Mouse (Mus musculus): ENCODE measurements around the gene Olfr406.

The Olfr406 gene

GRCm38 (mm10) chr11:74259508-74259907, at the start of gene Olfr406:
Olfr406 (plus strand) TSS chr11:74259808.
- DNase-seq = no peak

DNA sequence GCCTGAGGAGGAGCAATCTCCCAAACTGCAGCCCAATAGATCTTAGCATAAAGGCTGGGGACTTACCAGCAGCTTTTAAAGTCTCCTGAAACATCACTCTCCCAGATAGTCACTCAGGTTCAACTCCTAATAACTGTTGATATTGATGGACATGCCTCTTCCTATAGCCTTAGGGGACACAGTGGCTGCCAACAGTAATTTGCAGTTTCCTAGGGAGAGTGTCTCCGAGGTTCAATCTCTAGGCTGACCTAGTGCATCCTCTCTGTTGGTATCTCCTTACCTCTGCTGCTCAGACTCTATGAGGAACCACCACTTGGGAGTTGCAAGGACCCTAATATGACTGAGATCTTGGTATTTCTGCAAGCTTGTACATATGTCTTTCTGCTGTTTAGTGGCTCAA, 48.3 kb upstream of the Olfr406 start, which contains the start of gene Olfr43:
Gene Olfr43 (minus strand): TSS at position 101 of the 400 bp plus-strand sequence.
- no peak for DNase-seq

DNA sequence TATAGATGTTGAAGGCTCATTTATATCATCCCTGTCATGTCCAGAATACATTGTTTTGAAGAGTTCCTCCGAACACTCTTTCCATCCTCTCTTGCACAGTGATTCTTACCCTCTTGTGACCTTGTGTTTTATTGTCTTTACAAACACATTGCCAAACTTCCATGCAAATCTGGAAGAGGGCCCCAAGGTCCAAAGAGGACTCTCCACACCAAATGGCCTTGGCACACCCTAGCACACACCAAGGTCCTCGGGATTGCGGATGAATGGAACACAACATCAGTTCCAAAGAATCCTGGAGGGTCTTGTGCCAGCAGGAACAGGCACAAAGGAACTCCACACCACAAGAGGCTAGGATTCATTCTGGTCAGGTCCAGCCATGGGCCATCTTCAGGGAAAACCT, 18.4 kb upstream of the Olfr406 start:
- DNase-seq = no peak

DNA sequence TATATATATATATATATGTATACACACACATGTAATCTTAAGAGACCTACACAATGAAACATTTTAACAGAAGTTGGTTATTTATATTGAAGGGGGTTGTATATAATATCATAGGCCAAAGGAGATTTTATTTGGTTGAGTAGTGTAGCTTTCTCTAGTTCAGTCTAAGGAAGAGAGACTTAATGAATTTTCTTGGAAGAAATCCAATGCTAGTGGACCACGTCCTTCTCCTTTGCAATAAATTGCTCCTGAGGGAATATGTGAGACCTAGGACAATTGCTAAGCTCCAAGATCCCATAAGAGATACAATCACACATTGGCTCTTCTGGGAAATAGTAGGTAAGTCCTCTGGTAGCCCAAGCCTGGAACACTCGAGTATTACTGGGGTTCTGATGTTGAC, 23.8 kb downstream of the Olfr406 start, which contains the start of gene Olfr59:
Gene Olfr59 (plus strand): TSS at position 301 of the 400 bp plus-strand sequence.
- no peak for DNase-seq

DNA sequence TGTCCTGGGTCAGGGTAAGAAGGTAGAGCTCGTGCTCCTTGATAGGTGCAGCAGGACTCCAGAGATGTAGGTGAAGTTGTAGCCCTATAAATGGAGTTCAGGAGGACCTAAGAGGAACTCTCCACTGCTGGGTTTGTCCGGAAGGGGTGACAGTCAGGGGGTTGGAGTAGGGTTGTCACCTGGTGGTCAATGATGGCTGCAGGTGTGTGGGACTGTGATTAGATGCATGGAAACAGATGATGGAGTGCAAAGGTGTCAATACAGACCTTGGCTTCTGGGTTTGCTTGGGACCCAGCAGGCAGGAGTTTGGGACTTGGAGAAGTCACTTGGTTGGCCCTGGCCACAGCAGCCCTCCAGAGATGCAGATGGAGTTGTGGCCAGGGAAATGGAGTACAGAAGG, 27.6 kb downstream of the Olfr406 start:
- DNase-seq = no peak

Data from spleen, adult 18-20 months (tissue).